Mouse (Mus musculus): ENCODE measurements around the gene M6pr. TPM values are rescaled to one million over a fixed set of nuclear protein-coding genes. Genes with fewer than 3 reads are reported as not detected.

Gene M6pr
- polyA plus RNA-seq, 1 experiment from 2014 or later = 92.9 TPM

DNA sequence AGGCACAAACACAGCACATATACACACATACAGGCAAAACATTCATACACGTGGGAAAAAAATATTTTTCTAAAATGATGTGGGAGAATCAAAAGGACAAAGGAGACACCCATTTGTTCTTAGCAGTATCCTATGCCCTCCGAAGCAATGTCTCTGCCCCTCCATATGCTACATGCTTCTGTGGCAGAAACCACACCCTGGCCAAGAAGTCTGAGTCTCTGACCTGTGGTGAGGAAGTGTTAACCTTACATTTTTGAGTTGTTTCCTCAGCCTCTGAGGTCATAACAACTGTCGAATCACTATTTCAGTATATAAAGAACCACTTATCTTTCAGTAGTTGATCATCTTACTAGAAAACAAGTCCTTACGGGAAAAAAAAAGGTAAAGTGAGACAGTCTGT, 5.9 kb upstream of the M6pr start:
- Histone ChIP-seq H3K27ac (no peak overlapping the region), H3K27me3 (ENCODE audit: poor library complexity, severe bottlenecking) (no peaks in the 10 kb centered on the region), H3K4me3 (no peak overlapping the region), H3K4me1 (peaks cover 10% of the 10 kb centered on the region), H3K9me3 (no peaks in the 10 kb centered on the region), H3K36me3 (replicated peaks) (no peaks in the 10 kb centered on the region)
- 88% methylated on average over 4 of the region's 4 CpGs for WGBS
- no peak for DNase-seq (ENCODE audit: extremely low spot score, low spot score)

GRCm38 (mm10) chr6:122303526-122303925, 5.0 kb upstream of the M6pr start:
- WGBS = 85% methylated on average over 9 of the region's 9 CpGs
- no peak overlapping the region for H3K4me3 ChIP-seq
- H3K36me3 ChIP-seq (replicated peaks) = no peaks in the 10 kb centered on the region
- H3K4me1 ChIP-seq = peaks cover 6% of the 10 kb centered on the region; the same call in 1 of the 2 replicates
- no peaks in the 10 kb centered on the region for H3K9me3 ChIP-seq
- H3K27ac ChIP-seq = no peak overlapping the region
- no peak for DNase-seq (ENCODE audit: extremely low spot score, low spot score)
- H3K27me3 ChIP-seq (ENCODE audit: poor library complexity, severe bottlenecking) = no peaks in the 10 kb centered on the region

- no peak overlapping the region for H3K4me3 ChIP-seq
- 44% methylated on average over 6 of the region's 6 CpGs for WGBS
- no peaks in the 10 kb centered on the region for H3K36me3 ChIP-seq (replicated peaks)
- H3K9me3 ChIP-seq = no peaks in the 10 kb centered on the region
- H3K27ac ChIP-seq = no peak overlapping the region
- peaks cover 7% of the 10 kb centered on the region for H3K4me1 ChIP-seq
- DNase-seq (ENCODE audit: extremely low spot score, low spot score) = peak; percentile 75
- H3K27me3 ChIP-seq (ENCODE audit: poor library complexity, severe bottlenecking) = no peaks in the 10 kb centered on the region
Measured at GRCm38 (mm10) chr6:122304355-122304754, 4.2 kb upstream of the M6pr start.

DNA sequence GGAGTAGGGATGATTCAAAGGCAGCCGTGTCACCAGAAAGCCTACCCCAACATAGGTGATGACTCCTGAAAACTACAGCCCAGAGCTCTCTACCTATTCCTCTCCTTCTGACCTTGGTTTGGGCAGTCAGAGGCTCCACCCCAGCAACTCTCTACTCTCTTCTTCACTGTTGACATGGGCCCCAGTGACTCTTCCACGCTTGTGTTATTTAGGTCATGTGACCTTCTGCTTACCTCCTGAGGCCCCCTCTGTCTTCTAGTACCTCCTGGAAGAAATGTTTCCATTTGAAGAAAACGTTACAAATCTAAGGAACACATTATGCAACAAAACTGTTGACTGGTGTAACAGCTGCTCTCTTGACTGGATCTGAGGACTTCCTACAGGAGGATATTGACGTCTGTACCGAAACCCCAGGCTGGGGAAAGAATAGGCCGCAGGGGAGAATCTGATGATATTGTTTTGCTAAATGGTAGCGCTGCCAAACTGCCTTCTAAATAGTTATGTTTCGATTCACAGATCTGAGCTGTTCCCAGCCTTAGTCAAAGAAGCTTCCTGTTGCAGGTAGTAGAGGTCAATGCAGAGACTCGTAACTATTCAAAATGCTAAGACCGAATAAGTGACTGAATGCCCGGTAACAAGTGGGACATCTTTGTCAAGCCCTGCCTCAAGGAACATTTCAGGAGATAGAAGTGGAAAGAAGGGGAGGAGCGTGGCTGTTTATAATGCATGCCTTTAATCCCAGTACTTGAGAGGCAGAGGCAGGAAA, 3.5 kb upstream of the M6pr start:
- H3K4me3 ChIP-seq = no peak overlapping the region
- WGBS = 90% methylated on average over 12 of the region's 12 CpGs

DNA sequence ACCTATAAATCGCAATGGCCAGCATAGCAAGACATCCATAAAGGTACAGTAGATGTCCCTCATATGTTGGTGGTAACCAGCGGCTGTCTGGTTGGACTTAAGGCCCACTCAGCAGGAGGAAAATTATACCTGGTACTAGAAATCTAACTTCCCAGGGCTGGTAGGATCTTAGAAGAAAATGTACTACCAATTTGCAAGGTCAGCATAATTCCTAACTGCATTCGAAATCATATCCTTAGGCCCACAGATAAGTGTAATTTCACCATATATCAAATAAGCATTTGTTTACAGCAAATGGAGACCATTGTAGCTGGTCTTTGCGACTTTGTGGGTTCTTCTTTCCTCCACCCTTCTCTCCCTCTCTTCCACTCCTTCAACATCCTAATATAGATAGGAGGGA, 1.8 kb upstream of the M6pr start:
- 87% methylated on average over 4 of the region's 4 CpGs for WGBS
- Histone ChIP-seq H3K27me3 (ENCODE audit: poor library complexity, severe bottlenecking) (no peaks in the 10 kb centered on the region), H3K4me3 (no peak overlapping the region), H3K27ac (no peak overlapping the region), H3K36me3 (replicated peaks) (no peaks in the 10 kb centered on the region), H3K9me3 (no peaks in the 10 kb centered on the region), H3K4me1 (peaks cover 24% of the 10 kb centered on the region)
- no peak for DNase-seq (ENCODE audit: extremely low spot score, low spot score)

More for the DNA sequence above, 3.5 kb upstream of the M6pr start:
- Histone ChIP-seq H3K27ac (no peak overlapping the region), H3K36me3 (replicated peaks) (no peaks in the 10 kb centered on the region), H3K27me3 (ENCODE audit: poor library complexity, severe bottlenecking) (no peaks in the 10 kb centered on the region), H3K9me3 (no peaks in the 10 kb centered on the region), H3K4me1 (peaks cover 13% of the 10 kb centered on the region)
- DNase-seq (ENCODE audit: extremely low spot score, low spot score) = no peak

GRCm38 (mm10) chr6:122308136-122308504, 400 bp upstream of the M6pr start:
- peak overlapping the region; percentile 85 for H3K4me3 ChIP-seq
- no peak for DNase-seq (ENCODE audit: extremely low spot score, low spot score)
- peaks cover 13% of the 10 kb centered on the region for H3K36me3 ChIP-seq (replicated peaks)
- peaks cover 24% of the 10 kb centered on the region for H3K4me1 ChIP-seq
- H3K27ac ChIP-seq = peak overlapping the region; percentile 87
- no peaks in the 10 kb centered on the region for H3K9me3 ChIP-seq
- H3K27me3 ChIP-seq (ENCODE audit: poor library complexity, severe bottlenecking) = no peaks in the 10 kb centered on the region
- WGBS = 71% methylated on average over 6 of the region's 6 CpGs

- H3K9me3 ChIP-seq = no peaks in the 10 kb centered on the region
- H3K27me3 ChIP-seq (ENCODE audit: poor library complexity, severe bottlenecking) = no peaks in the 10 kb centered on the region
- peaks cover 27% of the 10 kb centered on the region for H3K36me3 ChIP-seq (replicated peaks)
- H3K27ac ChIP-seq = peak overlapping the region; percentile 87
- peaks cover 22% of the 10 kb centered on the region for H3K4me1 ChIP-seq
- 19% methylated on average over 11 of the region's 11 CpGs for WGBS
- H3K4me3 ChIP-seq = peak overlapping the region; percentile 85
- DNase-seq (ENCODE audit: extremely low spot score, low spot score) = no peak
Measured at GRCm38 (mm10) chr6:122309446-122309960, 983 bp downstream of the M6pr start.

DNA sequence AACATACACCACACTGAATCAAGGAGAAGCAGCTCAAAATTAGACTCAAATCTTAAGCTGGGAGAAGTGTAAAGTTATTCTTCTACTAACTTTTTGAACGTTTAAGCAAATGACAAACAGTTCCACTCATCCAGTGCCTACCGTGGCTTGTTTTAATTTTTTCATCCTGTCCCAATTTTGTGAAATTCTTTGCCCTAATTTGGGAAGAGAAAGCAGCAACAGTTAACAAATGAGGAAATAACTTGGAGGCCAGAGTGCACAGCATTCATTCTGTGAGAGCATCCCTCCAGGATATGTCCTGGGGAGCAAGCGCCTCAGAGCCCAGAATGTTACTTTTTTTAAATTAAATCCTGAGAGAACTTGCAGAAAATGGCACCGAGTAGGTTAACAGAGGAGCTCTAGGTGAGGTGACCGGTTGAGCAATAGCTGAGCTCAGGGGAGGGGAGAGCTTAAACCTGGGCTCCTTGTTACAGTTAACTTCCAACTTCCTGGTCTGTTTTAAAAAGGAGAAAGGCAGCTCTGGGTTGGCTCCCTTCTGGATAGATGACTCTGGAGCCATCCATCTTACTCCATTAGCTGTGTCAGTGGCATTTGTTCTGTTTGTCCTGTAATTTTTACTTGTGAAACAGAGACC, 1.8 kb downstream of the M6pr start:
- DNase-seq (ENCODE audit: extremely low spot score, low spot score) = no peak
- H3K27me3 ChIP-seq (ENCODE audit: poor library complexity, severe bottlenecking) = no peaks in the 10 kb centered on the region
- 84% methylated on average over 5 of the region's 5 CpGs for WGBS
- no peaks in the 10 kb centered on the region for H3K9me3 ChIP-seq
- no peak overlapping the region for H3K27ac ChIP-seq
- peaks cover 35% of the 10 kb centered on the region for H3K36me3 ChIP-seq (replicated peaks)
- peak overlapping the region; percentile 85 for H3K4me3 ChIP-seq
- peaks cover 22% of the 10 kb centered on the region for H3K4me1 ChIP-seq

DNA sequence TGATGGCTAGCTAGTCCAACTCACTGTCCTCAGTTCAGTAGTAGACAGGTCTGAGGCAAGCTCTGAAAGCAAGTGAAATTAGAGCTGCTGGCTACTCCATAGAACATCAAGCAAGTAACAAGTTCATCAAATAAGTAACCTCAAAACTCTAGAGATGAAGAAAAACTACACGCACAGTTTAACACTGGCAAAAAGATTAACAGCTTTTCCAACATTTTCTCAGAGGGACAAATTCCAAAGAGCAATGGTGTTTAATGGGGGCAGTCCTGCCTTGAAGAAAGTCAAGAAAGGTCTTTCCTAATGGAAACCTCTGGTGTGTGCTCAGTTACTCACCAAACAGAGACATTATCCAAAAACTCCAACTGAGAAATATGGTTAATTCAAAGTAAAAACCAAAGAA, 10.2 kb downstream of the M6pr start:
- no peak for DNase-seq (ENCODE audit: extremely low spot score, low spot score)
- H3K4me3 ChIP-seq = no peak overlapping the region
- H3K4me1 ChIP-seq = no peaks in the 10 kb centered on the region
- H3K27me3 ChIP-seq (ENCODE audit: poor library complexity, severe bottlenecking) = no peaks in the 10 kb centered on the region
- 93% methylated on average over 1 of the region's 1 CpGs for WGBS
- peaks cover 99% of the 10 kb centered on the region for H3K36me3 ChIP-seq (replicated peaks)
- no peaks in the 10 kb centered on the region for H3K9me3 ChIP-seq
- no peak overlapping the region for H3K27ac ChIP-seq

DNA sequence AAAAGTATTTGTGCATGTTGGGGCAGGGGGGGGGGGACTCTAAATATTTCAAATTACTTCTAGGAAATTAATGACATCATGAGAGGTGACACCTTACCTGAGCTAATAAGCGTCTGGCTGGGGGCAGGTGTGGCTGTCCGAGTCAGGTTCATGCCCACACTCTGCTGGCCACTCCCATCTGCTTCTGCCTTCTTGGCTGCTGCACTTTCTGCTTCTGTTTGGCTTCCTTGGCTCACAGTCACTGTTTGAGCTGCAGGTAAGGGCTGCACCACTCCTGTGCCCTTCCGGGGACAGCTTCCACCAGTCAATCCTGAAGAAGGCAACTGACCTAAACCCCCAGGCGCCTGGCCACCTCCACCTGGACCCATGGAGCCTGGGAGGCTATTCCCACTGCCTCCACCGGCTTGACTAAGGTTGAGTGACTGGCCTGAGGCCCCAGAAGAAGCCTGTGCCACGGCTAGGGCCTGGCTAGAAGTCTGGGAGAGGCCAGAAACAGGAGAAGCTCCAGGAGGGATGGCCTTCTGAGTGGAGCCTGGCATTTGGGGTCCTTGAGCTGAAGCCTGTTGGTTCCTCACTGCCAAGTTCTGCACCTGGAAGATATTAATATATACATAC, 16.9 kb downstream of the M6pr start:
- Histone ChIP-seq H3K4me3 (no peak overlapping the region), H3K27me3 (ENCODE audit: poor library complexity, severe bottlenecking) (no peaks in the 10 kb centered on the region), H3K4me1 (no peaks in the 10 kb centered on the region), H3K27ac (no peak overlapping the region), H3K36me3 (replicated peaks) (peaks cover 93% of the 10 kb centered on the region), H3K9me3 (no peaks in the 10 kb centered on the region)
- 85% methylated on average over 6 of the region's 6 CpGs for WGBS
- no peak for DNase-seq (ENCODE audit: extremely low spot score, low spot score)

GRCm38 (mm10) chr6:122333081-122333612, 24.6 kb downstream of the M6pr start:
- H3K4me1 ChIP-seq = peaks cover 11% of the 10 kb centered on the region
- no peak overlapping the region for H3K4me3 ChIP-seq
- no peaks in the 10 kb centered on the region for H3K27me3 ChIP-seq (ENCODE audit: poor library complexity, severe bottlenecking)
- peaks cover 84% of the 10 kb centered on the region for H3K36me3 ChIP-seq (replicated peaks)
- no peak for DNase-seq (ENCODE audit: extremely low spot score, low spot score)
- 92% methylated on average over 13 of the region's 13 CpGs for WGBS
- H3K9me3 ChIP-seq = no peaks in the 10 kb centered on the region
- H3K27ac ChIP-seq = no peak overlapping the region

- peaks cover 66% of the 10 kb centered on the region for H3K36me3 ChIP-seq (replicated peaks)
- H3K27me3 ChIP-seq (ENCODE audit: poor library complexity, severe bottlenecking) = no peaks in the 10 kb centered on the region
- 87% methylated on average over 7 of the region's 7 CpGs for WGBS
- no peak overlapping the region for H3K4me3 ChIP-seq
- DNase-seq (ENCODE audit: extremely low spot score, low spot score) = no peak
- H3K27ac ChIP-seq = no peak overlapping the region
- H3K4me1 ChIP-seq = peaks cover 20% of the 10 kb centered on the region
- H3K9me3 ChIP-seq = no peaks in the 10 kb centered on the region
Measured at GRCm38 (mm10) chr6:122334786-122335340, 26.3 kb downstream of the M6pr start.

Measured in forebrain, embryonic 10.5 days (tissue).